Mouse (Mus musculus): ENCODE measurements around the gene Mat2a. TPM values are rescaled to one million over a fixed set of nuclear protein-coding genes. Genes with fewer than 3 reads are reported as not detected.

Gene Mat2a
- total and polyA plus RNA-seq, 3 experiments: 166 to 456 (median 218) TPM

- Histone ChIP-seq H3K4me1 (ENCODE audit: control insufficient read depth in 1 of 2, insufficient read depth in 2 of 2) (peaks cover 0 to 9% of the 10 kb centered on the region in 2 experiments; a peak in 2 of 4 replicates), H3K4me2 (ENCODE audit: insufficient read depth, low read depth, poor library complexity, severe bottlenecking) (no peak overlapping the region), H3K4me3 (replicated peaks in 1 of 3; ENCODE audit: low read depth in 2 of 3, low read length in 2 of 3, poor library complexity in 1 of 3) (no peak overlapping the region), H3K9ac (ENCODE audit: insufficient read depth, low read depth) (no peak overlapping the region), H3K9me3 (replicated peaks; ENCODE audit: low read length) (no peaks in the 10 kb centered on the region), H3K79me2 (replicated peaks; ENCODE audit: control insufficient read depth, extremely low read depth, insufficient read depth, poor library complexity, severe bottlenecking) (no peaks in the 10 kb centered on the region), H3K27me3 (replicated peaks) (peaks cover 10% of the 10 kb centered on the region), H3K36me3 (replicated peaks in 1 of 2; ENCODE audit: control insufficient read depth in 1 of 2, insufficient read depth in 1 of 2, low read length in 1 of 2) (peaks cover 7 to 40% of the 10 kb centered on the region in 2 experiments), H3K27ac (ENCODE audit: insufficient read depth, low read depth) (no peak overlapping the region)
- in situ Hi-C loops (cut with MboI; ENCODE audit: low pct_ligation_motif_present, low pct_unique_long_range_greater_than_20kb, low sequenced_read_pairs): no loop called here
- dilution Hi-C loops (cut with MboI; ENCODE audit: extremely low pct_ligation_motif_present, extremely low pct_unique_long_range_greater_than_20kb, low sequenced_read_pairs): no loop called here
- no peak for DNase-seq (ENCODE audit: extremely low read depth)
- no peak for TF ChIP-seq USF2 (conservative IDR thresholded peaks at IDR 0.05; ENCODE audit: low read depth, low read length)
- no peak for TF ChIP-seq RCOR1 (conservative IDR thresholded peaks at IDR 0.05; ENCODE audit: low read depth, low read length)
- no peak for TF ChIP-seq E2F4 (IDR thresholded peaks at IDR 0.05; ENCODE audit: insufficient replicate concordance, low read depth, low read length)
- TF ChIP-seq MYC (IDR thresholded peaks at IDR 0.05; ENCODE audit: low read depth, low read length): no peak
- no peak for TF ChIP-seq HCFC1 (IDR thresholded peaks at IDR 0.05; ENCODE audit: low read depth, low read length)
Observed at GRCm38 (mm10) chr6:72383142-72383820, 56.1 kb downstream of the Mat2a start.

Other genes starting within 250 kb of the Mat2a start
- 4.7 and 5.0 TPM in 2 replicates for gene Atoh8, start 204.0 kb downstream of the Mat2a start, total RNA-seq (2012; rRNA removed)
- gene Atoh8, start 204.0 kb downstream of the Mat2a start, total RNA-seq (2014; rRNA removed): 0.23 and 0.31 TPM in 2 replicates
- gene Atoh8, start 204.0 kb downstream of the Mat2a start, polyA plus RNA-seq (2012; ENCODE audit: insufficient read length, low read depth): 1.1 and 1.6 TPM in 2 replicates
- not detected in 2 replicates for gene Sftpb, start 134.9 kb downstream of the Mat2a start, total RNA-seq (2012; rRNA removed)
- gene Sftpb, start 134.9 kb downstream of the Mat2a start, total RNA-seq (2014; rRNA removed): not detected in 2 replicates
- not detected in 2 replicates for gene Sftpb, start 134.9 kb downstream of the Mat2a start, polyA plus RNA-seq (2012; ENCODE audit: insufficient read length, low read depth)
- 74.5 and 90.9 TPM in 2 replicates for gene Usp39, start 94.4 kb downstream of the Mat2a start, total RNA-seq (2012; rRNA removed)
- 138 TPM in 2 replicates for gene Usp39, start 94.4 kb downstream of the Mat2a start, total RNA-seq (2014; rRNA removed)
- gene Usp39, start 94.4 kb downstream of the Mat2a start, polyA plus RNA-seq (2012; ENCODE audit: insufficient read length, low read depth): 72.8 and 88.2 TPM in 2 replicates
- 9.9 and 11.7 TPM in 2 replicates for gene 0610030E20Rik, start 92.2 kb downstream of the Mat2a start, total RNA-seq (2012; rRNA removed)
- 7.2 and 7.7 TPM in 2 replicates for gene 0610030E20Rik, start 92.2 kb downstream of the Mat2a start, total RNA-seq (2014; rRNA removed)
- 16.9 and 17.0 TPM in 2 replicates for gene 0610030E20Rik, start 92.2 kb downstream of the Mat2a start, polyA plus RNA-seq (2012; ENCODE audit: insufficient read length, low read depth)
- 0.17 and 0.59 TPM in 2 replicates for gene Tmem150a, start 84.1 kb downstream of the Mat2a start, total RNA-seq (2012; rRNA removed)
- gene Tmem150a, start 84.1 kb downstream of the Mat2a start, total RNA-seq (2014; rRNA removed): 0.24 TPM in 1 of 2 replicates, not detected in the other
- 0.82 and 0.93 TPM in 2 replicates for gene Tmem150a, start 84.1 kb downstream of the Mat2a start, polyA plus RNA-seq (2012; ENCODE audit: insufficient read length, low read depth)
- gene Rnf181, start 72.6 kb downstream of the Mat2a start, total RNA-seq (2012; rRNA removed): 51.0 and 63.2 TPM in 2 replicates
- 64.0 and 83.2 TPM in 2 replicates for gene Rnf181, start 72.6 kb downstream of the Mat2a start, total RNA-seq (2014; rRNA removed)
- gene Rnf181, start 72.6 kb downstream of the Mat2a start, polyA plus RNA-seq (2012; ENCODE audit: insufficient read length, low read depth): 73.7 and 88.7 TPM in 2 replicates
- gene Vamp5, start 59.1 kb downstream of the Mat2a start, total RNA-seq (2012; rRNA removed): 1.5 and 2.5 TPM in 2 replicates
- 0.50 and 0.59 TPM in 2 replicates for gene Vamp5, start 59.1 kb downstream of the Mat2a start, total RNA-seq (2014; rRNA removed)
- 0.90 and 2.2 TPM in 2 replicates for gene Vamp5, start 59.1 kb downstream of the Mat2a start, polyA plus RNA-seq (2012; ENCODE audit: insufficient read length, low read depth)
- gene Vamp8, start 48.9 kb downstream of the Mat2a start, total RNA-seq (2012; rRNA removed): 105 and 110 TPM in 2 replicates
- gene Vamp8, start 48.9 kb downstream of the Mat2a start, total RNA-seq (2014; rRNA removed): 111 and 130 TPM in 2 replicates
- 98.9 and 114 TPM in 2 replicates for gene Vamp8, start 48.9 kb downstream of the Mat2a start, polyA plus RNA-seq (2012; ENCODE audit: insufficient read length, low read depth)
- gene Ggcx, start 25.2 kb downstream of the Mat2a start, total RNA-seq (2012; rRNA removed): 6.6 and 6.7 TPM in 2 replicates
- 6.5 and 7.8 TPM in 2 replicates for gene Ggcx, start 25.2 kb downstream of the Mat2a start, total RNA-seq (2014; rRNA removed)
- 4.7 and 5.2 TPM in 2 replicates for gene Ggcx, start 25.2 kb downstream of the Mat2a start, polyA plus RNA-seq (2012; ENCODE audit: insufficient read length, low read depth)
- 0.50 and 1.7 TPM in 2 replicates for gene Sh2d6, start 82.1 kb upstream of the Mat2a start, total RNA-seq (2012; rRNA removed)
- gene Sh2d6, start 82.1 kb upstream of the Mat2a start, total RNA-seq (2014; rRNA removed): 0.78 and 1.1 TPM in 2 replicates
- gene Sh2d6, start 82.1 kb upstream of the Mat2a start, polyA plus RNA-seq (2012; ENCODE audit: insufficient read length, low read depth): 4.3 and 4.9 TPM in 2 replicates
- 211 and 264 TPM in 2 replicates for gene Capg, start 104.8 kb upstream of the Mat2a start, total RNA-seq (2012; rRNA removed)
- gene Capg, start 104.8 kb upstream of the Mat2a start, total RNA-seq (2014; rRNA removed): 174 and 175 TPM in 2 replicates
- 196 and 201 TPM in 2 replicates for gene Capg, start 104.8 kb upstream of the Mat2a start, polyA plus RNA-seq (2012; ENCODE audit: insufficient read length, low read depth)
- gene Elmod3, start 158.9 kb upstream of the Mat2a start, total RNA-seq (2012; rRNA removed): 4.7 and 7.1 TPM in 2 replicates
- 4.0 and 4.2 TPM in 2 replicates for gene Elmod3, start 158.9 kb upstream of the Mat2a start, total RNA-seq (2014; rRNA removed)
- 9.0 TPM in 2 replicates for gene Elmod3, start 158.9 kb upstream of the Mat2a start, polyA plus RNA-seq (2012; ENCODE audit: insufficient read length, low read depth)
- gene Retsat, start 158.9 kb upstream of the Mat2a start, total RNA-seq (2012; rRNA removed): 12.5 and 15.6 TPM in 2 replicates
- 14.0 and 15.5 TPM in 2 replicates for gene Retsat, start 158.9 kb upstream of the Mat2a start, total RNA-seq (2014; rRNA removed)
- 27.7 and 28.6 TPM in 2 replicates for gene Retsat, start 158.9 kb upstream of the Mat2a start, polyA plus RNA-seq (2012; ENCODE audit: insufficient read length, low read depth)
- gene Tgoln1, start 177.4 kb upstream of the Mat2a start, total RNA-seq (2012; rRNA removed): 22.6 and 27.9 TPM in 2 replicates
- gene Tgoln1, start 177.4 kb upstream of the Mat2a start, total RNA-seq (2014; rRNA removed): 20.0 and 23.5 TPM in 2 replicates
- 29.0 and 33.6 TPM in 2 replicates for gene Tgoln1, start 177.4 kb upstream of the Mat2a start, polyA plus RNA-seq (2012; ENCODE audit: insufficient read length, low read depth)

Data from CH12.LX (cell line).